Mouse (Mus musculus) forebrain, embryonic 14.5 days (tissue): ENCODE data around the gene Rgs6. TPM values are rescaled to one million over a fixed set of nuclear protein-coding genes. Genes with fewer than 3 reads are reported as not detected.

Source experiments
- ATAC-seq: fragments of 200-750 bp; cut with Nextera tagmentation; 2 replicates; pipeline ENCODE4 v1.8.0; 2017; ENCODE audit warnings: mild to moderate bottlenecking, moderate library complexity
- DNase-seq: peaks from one replicate; pipeline ENCODE4 v3.0.0-alpha.2; 2015; ENCODE audit warnings: low spot score
- H3K27ac ChIP-seq: fragments of 300-500 bp; sonication (generic); 2 replicates; pipeline ENCODE4 v1.5.1; 2014; ENCODE audit warnings: low read depth, mild to moderate bottlenecking, control low read depth, low read length, moderate library complexity
- H3K27me3 ChIP-seq: fragments of 300-500 bp; sonication (generic); replicated peaks from 2 replicates; pipeline ENCODE4 v1.6.1; 2014; ENCODE audit warnings: low read length, control low read depth, mixed read lengths; ENCODE audit not compliant: control insufficient read depth, insufficient read depth
- H3K36me3 ChIP-seq: fragments of 300-500 bp; sonication (generic); 2 replicates; pipeline ENCODE4 v1.6.1; 2014; ENCODE audit warnings: low read length, control low read depth; ENCODE audit not compliant: control insufficient read depth, insufficient read depth
- H3K4me1 ChIP-seq: fragments of 300-500 bp; sonication (generic); 2 replicates; pipeline ENCODE4 v1.6.1; 2014; ENCODE audit warnings: antibody characterized with exemption, low read length, control low read depth; ENCODE audit not compliant: control insufficient read depth, insufficient read depth
- H3K4me2 ChIP-seq: fragments of 300-500 bp; sonication (generic); 2 replicates; pipeline ENCODE4 v1.6.1; 2014; ENCODE audit warnings: mild to moderate bottlenecking, control low read depth, low read length
- H3K4me3 ChIP-seq: fragments of 300-500 bp; sonication (generic); 2 replicates; pipeline ENCODE4 v1.5.1; 2014; ENCODE audit warnings: low read depth, low read length, control low read depth
- H3K9ac ChIP-seq: fragments of 300-500 bp; sonication (generic); 2 replicates; pipeline ENCODE4 v1.6.1; 2014; ENCODE audit warnings: mild to moderate bottlenecking, low read length, control low read depth, moderate library complexity
- H3K9me3 ChIP-seq: fragments of 300-500 bp; sonication (generic); replicated peaks from 2 replicates; pipeline ENCODE4 v1.6.1; 2016; ENCODE audit warnings: low read length, control low read depth, mixed read lengths; ENCODE audit not compliant: control insufficient read depth
- WGBS: fragments of 180-500 bp; shearing (Covaris S2); extraction: QIAGEN DNeasy Blood & Tissue Kit; methylation state at CpG from one replicate; pipeline ENCODE4 v1.1.7; 2014; 5-methylcytosine and 5-hydroxymethylcytosine counted together
- polyA plus RNA-seq: library from polyadenylated mRNA; unstranded; fragments of >200 nt; fragmentation: Nextera tagmentation; extraction: Ambion mirVana; gene quantifications from 2 replicates; pipeline ENCODE4 v1.2.1, GENCODE M21; 2014

Rgs6 gene
- polyA plus RNA-seq, 1 experiment from 2014 or later: 5.0 TPM

DNA sequence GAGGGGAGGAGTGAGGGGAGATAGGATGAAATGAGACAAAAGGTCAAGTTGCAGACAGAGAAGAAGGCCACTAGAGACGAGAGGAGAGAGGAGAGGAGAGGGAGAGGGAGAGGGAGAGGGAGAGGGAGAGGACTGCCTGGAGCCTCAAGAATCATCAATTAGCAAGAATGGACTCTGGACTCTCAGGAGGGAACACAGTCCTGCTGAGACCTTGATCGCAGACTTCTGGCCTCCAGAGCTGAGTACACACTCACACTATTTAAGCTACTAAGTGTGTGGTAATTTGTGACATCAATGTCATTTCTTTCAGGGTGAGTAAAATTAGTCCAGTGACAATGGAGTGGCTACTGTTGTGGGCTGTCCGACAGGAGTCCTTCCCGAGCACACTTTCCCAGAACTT lies 495.3 kb downstream of the Rgs6 start:
- Histone ChIP-seq H3K4me1 (no peaks in the 10 kb centered on the region), H3K9ac (no peak overlapping the region), H3K4me3 (no peak overlapping the region), H3K27ac (no peak overlapping the region), H3K9me3 (no peaks in the 10 kb centered on the region), H3K27me3 (no peaks in the 10 kb centered on the region), H3K4me2 (no peak overlapping the region), H3K36me3 (no peaks in the 10 kb centered on the region)
- ATAC-seq (no peak), DNase-seq (no peak)
- WGBS: 92% methylated on average over 3 of the region's 4 CpGs

DNA sequence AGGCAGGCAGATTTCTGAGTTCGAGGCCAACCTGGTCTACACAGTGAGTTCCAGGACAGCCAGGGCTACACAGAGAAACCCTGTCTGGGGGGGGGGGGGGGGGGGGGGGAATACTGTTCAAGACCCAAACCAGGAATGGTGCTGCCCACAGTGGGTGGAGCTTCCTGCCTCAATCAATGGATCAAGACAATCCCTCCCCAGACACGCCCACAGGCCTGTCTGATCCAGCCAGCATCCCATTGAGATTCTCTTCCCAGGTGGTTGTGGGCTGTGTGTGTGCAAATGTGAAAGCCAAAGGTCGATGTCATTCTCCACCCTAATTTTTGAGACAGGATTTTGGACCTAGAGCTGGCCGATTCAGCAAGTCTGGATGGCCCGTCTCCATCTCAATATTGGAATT lies 496.5 kb downstream of the Rgs6 start:
- ATAC-seq: no peak
- Histone ChIP-seq H3K9me3 (no peaks in the 10 kb centered on the region), H3K36me3 (no peaks in the 10 kb centered on the region), H3K27me3 (no peaks in the 10 kb centered on the region), H3K4me1 (no peaks in the 10 kb centered on the region), H3K4me3 (no peak overlapping the region), H3K4me2 (no peak overlapping the region), H3K9ac (no peak overlapping the region), H3K27ac (no peak overlapping the region)
- DNase-seq: no peak
- WGBS: 94% methylated on average over 5 of the region's 5 CpGs

DNA sequence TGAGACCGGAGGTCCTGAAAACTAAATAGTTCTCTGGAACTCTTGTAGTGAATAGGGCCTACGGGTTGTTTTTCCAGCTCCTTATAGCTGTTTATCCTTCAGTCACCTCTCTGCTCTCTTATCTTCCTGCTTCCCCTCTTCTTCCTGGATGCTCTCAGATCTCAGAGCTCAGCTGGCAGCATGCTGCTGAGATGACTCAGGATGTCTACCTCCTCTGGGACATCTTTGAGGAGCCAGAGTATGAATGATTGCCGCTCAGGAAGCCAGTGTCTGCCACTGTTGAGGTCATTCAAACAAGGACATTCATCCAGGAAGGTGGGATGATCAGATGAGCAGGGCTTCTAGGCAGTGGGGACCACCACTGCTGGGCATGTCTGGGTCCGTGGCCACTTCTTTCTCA lies 498.9 kb downstream of the Rgs6 start:
- Histone ChIP-seq H3K9me3 (no peaks in the 10 kb centered on the region), H3K36me3 (no peaks in the 10 kb centered on the region), H3K9ac (no peak overlapping the region), H3K27me3 (no peaks in the 10 kb centered on the region), H3K4me3 (no peak overlapping the region), H3K4me2 (no peak overlapping the region), H3K4me1 (no peaks in the 10 kb centered on the region), H3K27ac (no peak overlapping the region)
- DNase-seq (no peak), ATAC-seq (no peak)
- 91% methylated on average over 4 of the region's 4 CpGs for WGBS

DNA sequence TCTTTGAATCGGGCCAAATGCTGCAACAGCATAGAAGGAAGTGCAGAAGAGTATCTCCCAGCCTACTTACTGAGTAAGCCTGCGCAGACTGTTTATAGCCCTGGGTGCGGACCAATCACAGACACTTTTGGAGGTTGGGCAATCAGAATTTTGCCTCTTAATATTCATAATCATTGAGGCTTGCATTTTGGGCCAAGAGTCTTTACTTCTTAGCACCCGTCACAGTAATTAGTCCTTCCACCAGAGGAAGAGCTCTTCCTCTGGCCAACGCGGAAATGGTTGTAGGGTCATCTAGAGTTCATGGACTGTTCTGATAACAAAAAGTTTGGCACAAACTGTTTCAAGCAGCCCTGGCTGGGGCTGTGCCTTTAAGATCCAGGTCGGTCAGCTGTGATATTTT lies 499.5 kb downstream of the Rgs6 start:
- 73% methylated on average over 7 of the region's 7 CpGs for WGBS
- Histone ChIP-seq H3K36me3 (no peaks in the 10 kb centered on the region), H3K4me1 (no peaks in the 10 kb centered on the region), H3K9me3 (no peaks in the 10 kb centered on the region), H3K4me2 (no peak overlapping the region), H3K27me3 (no peaks in the 10 kb centered on the region), H3K9ac (no peak overlapping the region), H3K4me3 (no peak overlapping the region), H3K27ac (no peak overlapping the region)
- no peak for ATAC-seq
- no peak for DNase-seq

DNA sequence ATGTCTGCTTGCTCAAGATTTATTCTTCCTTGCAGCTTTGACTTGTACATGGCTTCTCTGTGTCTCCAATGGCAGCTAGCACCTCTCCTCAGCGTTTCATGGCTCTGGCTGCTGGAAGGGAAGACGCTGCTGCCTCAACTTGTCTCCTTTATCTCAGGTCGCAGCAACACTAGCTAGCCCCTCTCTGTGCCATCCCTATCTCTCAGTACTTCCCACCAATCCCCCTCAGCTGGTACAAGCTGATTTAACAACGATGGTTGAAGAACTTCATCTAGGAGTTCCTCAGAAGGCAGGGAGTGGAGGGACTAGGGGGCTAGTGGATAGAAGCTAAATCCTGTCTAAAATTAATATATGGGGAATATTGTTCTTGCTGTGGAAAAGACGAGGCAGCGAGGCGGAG lies 503.9 kb downstream of the Rgs6 start:
- Histone ChIP-seq H3K9ac (no peak overlapping the region), H3K36me3 (no peaks in the 10 kb centered on the region), H3K9me3 (no peaks in the 10 kb centered on the region), H3K27ac (no peak overlapping the region), H3K4me2 (no peak overlapping the region), H3K4me1 (no peaks in the 10 kb centered on the region), H3K27me3 (no peaks in the 10 kb centered on the region), H3K4me3 (no peak overlapping the region)
- ATAC-seq (no peak), DNase-seq (no peak)
- WGBS: 88% methylated on average over 7 of the region's 7 CpGs

DNA sequence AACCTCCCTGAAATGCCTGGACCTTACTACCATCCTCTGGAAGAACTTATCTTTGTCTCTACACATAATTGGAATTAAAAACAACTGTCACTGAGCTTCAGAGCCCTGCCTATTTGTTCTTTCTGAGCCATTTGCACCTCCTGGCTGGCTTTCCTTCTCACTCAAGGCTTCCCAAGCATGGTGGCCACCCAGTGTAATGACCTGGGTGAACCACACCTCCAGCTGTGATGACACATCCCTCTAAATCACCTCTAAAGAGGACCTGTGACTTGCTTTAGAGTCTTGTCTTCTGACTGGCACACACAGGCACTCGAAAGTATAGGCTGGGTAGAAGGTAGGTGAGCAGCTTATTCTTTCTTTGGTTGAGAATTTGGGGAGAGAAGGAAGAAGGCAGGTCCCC lies 509.7 kb downstream of the Rgs6 start:
- no peaks in the 10 kb centered on the region for H3K36me3 ChIP-seq
- H3K9ac ChIP-seq: no peak overlapping the region
- H3K27ac ChIP-seq: no peak overlapping the region
- no peak for ATAC-seq
- WGBS: 81% methylated on average over 1 of the region's 1 CpGs
- no peak for DNase-seq
- no peaks in the 10 kb centered on the region for H3K9me3 ChIP-seq
- no peak overlapping the region for H3K4me2 ChIP-seq
- H3K4me3 ChIP-seq: no peak overlapping the region
- no peaks in the 10 kb centered on the region for H3K4me1 ChIP-seq
- no peaks in the 10 kb centered on the region for H3K27me3 ChIP-seq

DNA sequence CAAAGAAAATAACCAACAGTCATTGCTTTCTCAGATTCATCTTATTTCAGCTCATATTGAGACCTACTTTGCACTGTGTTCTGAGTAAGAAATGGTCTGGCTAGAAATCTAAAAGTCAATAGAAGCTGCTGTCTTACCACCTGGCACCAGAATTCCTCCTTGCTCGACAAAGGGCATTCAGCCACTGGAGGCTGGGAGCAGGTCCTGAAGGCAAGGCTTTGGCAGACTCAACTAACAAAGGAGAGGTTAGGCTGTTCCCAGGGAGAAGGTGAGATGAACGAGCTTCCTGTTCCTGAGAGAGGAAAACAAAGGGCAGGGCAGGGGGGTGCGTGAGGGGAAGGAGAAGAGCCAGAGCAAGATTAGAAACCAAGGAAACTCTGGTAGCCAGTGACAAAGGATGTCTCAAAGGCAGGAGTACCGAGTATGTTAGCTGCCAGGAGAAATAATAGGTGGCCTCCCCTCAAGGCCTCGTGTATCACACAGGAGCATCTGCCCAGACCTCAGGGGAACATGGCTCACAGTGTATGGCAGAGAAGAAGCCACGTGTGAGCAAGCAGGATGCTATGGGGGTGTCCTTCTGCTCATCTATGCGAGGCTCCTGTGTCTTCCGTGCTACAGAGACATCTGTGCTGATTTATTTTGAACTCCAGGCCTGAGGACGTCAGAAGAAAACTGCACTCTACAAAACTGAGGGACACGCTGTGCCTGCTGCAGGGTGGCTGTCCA lies 510.7 kb downstream of the Rgs6 start:
- no peak overlapping the region for H3K27ac ChIP-seq
- no peak overlapping the region for H3K9ac ChIP-seq
- H3K36me3 ChIP-seq: no peaks in the 10 kb centered on the region
- WGBS: 51% methylated on average over 10 of the region's 10 CpGs
- H3K9me3 ChIP-seq: no peaks in the 10 kb centered on the region
- ATAC-seq: no peak
- H3K4me3 ChIP-seq: no peak overlapping the region
- H3K4me1 ChIP-seq: no peaks in the 10 kb centered on the region
- no peak overlapping the region for H3K4me2 ChIP-seq
- no peaks in the 10 kb centered on the region for H3K27me3 ChIP-seq
- DNase-seq: no peak

DNA sequence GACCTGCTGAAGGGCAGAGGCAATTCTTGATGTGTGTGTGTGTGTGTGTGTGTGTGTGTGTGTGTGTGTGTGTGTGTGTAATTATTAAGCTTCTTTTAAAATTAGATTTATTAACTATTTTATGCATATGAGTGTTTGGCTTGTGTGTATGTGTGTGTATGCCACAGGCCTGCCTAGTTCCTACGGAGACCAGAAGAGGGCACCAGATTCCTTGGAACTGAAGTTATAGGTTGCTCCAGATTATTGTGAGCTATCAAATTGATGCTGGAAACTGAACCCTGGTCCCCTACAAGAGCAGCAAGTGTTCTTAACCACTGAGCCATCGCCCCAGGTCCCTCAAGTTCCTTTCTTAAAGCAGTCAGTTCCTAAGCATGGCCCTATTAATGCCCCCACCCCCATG lies 511.8 kb downstream of the Rgs6 start:
- H3K9me3 ChIP-seq: no peaks in the 10 kb centered on the region
- no peaks in the 10 kb centered on the region for H3K27me3 ChIP-seq
- H3K4me1 ChIP-seq: no peaks in the 10 kb centered on the region
- H3K36me3 ChIP-seq: no peaks in the 10 kb centered on the region
- WGBS: 86% methylated on average over 2 of the region's 2 CpGs
- no peak overlapping the region for H3K4me2 ChIP-seq
- no peak overlapping the region for H3K27ac ChIP-seq
- DNase-seq: no peak
- ATAC-seq: no peak
- no peak overlapping the region for H3K9ac ChIP-seq
- H3K4me3 ChIP-seq: no peak overlapping the region

DNA sequence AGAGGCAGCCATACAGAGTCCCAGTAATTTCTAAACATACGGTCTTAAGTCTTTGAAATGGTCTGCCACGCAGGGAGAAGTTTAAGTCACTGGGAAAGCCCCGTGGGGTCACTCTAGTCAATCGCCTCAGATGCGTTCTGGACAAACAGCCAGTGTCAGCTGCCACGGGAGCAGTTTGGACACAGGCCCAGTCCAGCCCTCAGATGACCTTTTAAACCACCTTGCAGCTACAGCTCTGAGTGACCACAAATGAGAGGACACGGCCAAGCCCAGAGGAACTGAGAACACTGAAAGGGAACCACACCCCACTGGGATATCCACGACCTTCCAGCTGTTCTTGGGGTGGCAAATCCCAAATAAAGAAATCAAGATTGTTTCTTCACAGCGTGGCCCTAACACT lies 512.3 kb downstream of the Rgs6 start:
- no peaks in the 10 kb centered on the region for H3K9me3 ChIP-seq
- no peaks in the 10 kb centered on the region for H3K36me3 ChIP-seq
- H3K27ac ChIP-seq: no peak overlapping the region
- no peak for DNase-seq
- H3K27me3 ChIP-seq: no peaks in the 10 kb centered on the region
- H3K9ac ChIP-seq: no peak overlapping the region
- H3K4me2 ChIP-seq: no peak overlapping the region
- no peak overlapping the region for H3K4me3 ChIP-seq
- ATAC-seq: no peak
- 82% methylated on average over 9 of the region's 9 CpGs for WGBS
- H3K4me1 ChIP-seq: no peaks in the 10 kb centered on the region
